Mouse (Mus musculus) CH12F3 (cell line): Measurements from ENCODE around the gene Scgb1b19.
"Not testable (repeated sequence)": the region's sequence is repeated elsewhere in the genome, so short reads cannot be mapped to it uniquely, and the experiment has no call there.

ENCODE experiments used
- in situ Hi-C: fragments of 300-500 bp; cut with MboI; formaldehyde crosslinking; loops from 2 replicates; pipeline ENCODE4 v1.14.3; 2020; ENCODE audit warnings: low sequenced_read_pairs

Gene Scgb1b19

GRCm38 (mm10) chr7:33286991-33287390 is at the start of gene Scgb1b19:
Gene Scgb1b19 (plus strand): TSS chr7:33287291.
- in situ Hi-C loops: not testable (repeated sequence)

GRCm38 (mm10) chr7:33280238-33280637 is 6.9 kb upstream of the Scgb1b19 start, which contains the start of gene Scgb2b19:
Gene Scgb2b19 (minus strand): TSS chr7:33280338.
- in situ Hi-C loops: not testable (repeated sequence)
